Mouse (Mus musculus) kidney, adult 9 months (tissue): ENCODE measurements around the gene Polr3a.

Experiments
- DNase-seq: peaks from one replicate; pipeline ENCODE4 v3.0.0; 2022

Polr3a gene

DNA sequence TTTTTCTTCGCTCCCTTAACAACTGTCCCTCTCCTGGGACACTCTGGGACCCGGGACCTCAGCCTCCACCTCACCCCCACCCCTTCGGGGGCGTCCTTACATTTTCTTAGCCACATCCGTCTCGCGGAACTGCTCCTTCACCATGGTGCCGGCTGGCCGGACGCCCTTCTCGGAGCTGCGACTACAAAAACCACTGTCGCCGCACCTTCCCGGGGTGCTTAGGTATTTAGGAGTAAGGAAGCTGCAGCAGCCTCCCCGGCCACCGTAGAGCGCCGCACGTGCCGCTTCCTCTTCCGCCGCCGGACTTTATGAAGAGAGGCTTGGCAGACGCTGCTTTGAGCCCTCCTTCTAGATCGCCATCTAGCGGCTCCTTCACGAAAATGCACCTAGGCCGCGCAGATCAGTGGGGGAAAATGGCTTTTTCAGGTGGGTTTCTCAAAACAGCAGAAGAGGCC lies at the start of gene Polr3a, which contains the start of gene Rps24:
Gene Polr3a (minus strand): TSS at position 286 of the 455 bp plus-strand sequence.
Gene Rps24 (plus strand): TSS at position 353 of the 455 bp plus-strand sequence.
- peak; percentile 96 for DNase-seq

DNA sequence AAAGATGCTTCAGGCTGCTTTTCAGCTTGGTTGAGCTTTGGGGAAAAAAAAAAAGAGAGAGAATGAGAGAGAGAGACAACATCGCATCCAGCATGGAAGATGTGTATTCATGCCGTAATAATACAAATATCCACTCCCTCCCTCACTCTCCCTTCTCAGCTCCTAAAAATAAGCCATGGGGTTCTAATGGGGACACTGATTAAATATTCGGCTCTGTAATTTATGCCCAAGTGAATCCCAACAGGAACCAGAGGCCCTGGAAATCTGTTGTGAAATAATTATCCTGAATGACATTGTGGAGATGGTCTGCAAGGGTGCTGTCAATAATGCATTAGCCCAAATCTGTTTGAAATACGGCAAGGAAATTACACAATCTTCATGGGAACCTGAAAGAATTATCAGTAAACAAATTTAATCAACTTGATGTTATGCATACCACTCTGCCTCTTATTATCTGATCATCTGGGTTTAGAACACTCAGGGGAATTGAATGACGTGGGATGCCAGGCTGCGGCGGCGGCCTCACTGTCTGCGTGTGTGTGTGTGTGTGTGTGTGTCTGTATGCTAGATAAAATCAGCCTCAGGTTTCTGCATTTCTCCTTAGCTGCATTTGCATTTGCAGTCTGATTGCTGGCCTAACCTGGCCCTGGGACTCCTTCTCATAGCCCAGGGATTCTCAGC lies 48.1 kb upstream of the Polr3a start:
- no peak for DNase-seq

DNA sequence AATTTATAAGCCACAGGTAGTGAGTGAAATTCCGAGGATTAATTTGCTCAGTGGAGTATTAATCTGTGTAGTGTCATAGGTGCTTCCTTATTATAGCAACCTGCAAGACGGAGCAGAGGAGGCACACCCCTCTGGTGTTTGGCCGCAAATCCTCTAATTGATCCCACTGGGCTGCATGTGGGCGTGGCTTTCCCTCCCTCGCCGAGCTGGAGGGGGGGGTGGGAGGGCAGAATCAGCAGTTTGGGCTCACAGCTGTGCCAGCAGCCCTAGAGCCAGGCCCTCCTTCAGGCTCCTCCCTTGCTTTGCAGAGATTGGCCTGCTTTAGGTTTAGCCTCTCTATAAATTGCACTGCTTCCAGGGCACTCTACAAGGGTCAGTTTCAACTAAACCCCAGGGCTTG lies 43.4 kb upstream of the Polr3a start:
- no peak for DNase-seq

DNA sequence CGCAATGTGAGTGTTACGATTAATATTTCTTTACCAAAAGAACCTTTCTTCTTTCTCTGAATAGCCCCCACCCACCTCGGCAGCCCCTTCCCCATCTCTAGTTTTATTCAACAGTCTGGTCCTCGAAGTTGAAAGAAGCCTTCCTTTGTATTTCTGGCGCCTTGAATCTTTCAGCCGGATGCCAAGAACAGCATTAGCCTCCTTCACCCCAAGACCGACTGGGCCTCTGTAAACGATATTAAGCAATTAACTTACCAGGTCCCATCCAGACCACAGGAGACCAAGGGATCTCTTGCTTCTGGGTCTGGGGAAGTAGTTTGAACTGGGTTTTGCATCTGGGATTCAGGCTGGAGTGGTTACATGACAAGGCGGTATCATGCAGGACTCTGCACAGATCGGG lies 39.6 kb upstream of the Polr3a start:
- no peak for DNase-seq

DNA sequence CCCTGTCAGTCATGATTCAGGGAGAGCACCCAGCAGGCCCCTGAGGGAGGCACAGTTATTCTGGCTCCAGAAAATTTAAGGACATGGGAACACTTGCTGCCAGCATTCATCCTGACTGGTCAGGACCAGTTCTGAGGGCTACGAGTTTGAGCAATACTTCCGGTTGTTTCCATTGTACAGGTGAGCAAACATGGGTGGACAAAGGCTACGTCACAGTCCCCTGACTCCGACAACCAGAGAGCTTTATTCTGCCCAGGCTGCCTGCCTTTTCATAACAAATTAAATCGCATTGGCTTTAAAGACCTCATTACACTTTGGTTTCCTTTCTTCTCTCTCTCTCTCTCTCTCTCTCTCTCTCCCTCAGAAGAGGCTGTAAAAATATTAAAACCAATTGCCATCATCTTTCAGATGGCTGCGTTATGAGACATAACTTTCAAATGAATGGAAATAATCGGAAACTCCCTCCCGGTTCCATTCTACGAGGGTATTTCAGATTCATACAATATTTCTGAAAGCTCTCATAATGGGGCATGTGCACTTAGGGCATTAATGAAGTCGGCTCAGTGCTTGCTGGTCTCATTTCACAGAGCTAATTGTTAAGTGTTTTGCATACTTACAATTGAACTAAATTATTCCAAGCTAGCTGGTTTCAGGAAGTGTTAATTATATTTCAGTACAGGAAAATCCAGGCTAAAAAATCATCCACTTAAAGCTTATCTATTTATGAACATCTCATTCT lies 39.0 kb upstream of the Polr3a start:
- DNase-seq: no peak

DNA sequence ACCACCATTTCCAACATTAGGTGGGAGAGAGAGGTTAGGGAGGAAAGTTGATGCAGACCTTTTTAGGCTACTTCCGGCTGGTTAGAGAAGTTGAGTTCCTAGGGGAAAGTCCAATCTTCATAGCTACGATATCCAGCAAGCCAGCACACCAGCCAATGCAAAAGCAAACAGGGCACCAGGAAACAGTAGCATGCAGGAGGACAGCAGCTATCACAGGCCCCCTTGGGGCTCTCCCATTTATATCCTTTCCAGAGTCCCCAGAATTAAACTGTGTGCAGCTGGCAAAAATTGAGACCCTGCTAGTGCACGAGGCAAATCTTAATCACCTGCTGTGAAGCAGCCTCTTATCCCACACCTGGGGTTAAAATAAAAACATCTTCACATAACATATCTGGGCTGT lies 38.3 kb upstream of the Polr3a start:
- no peak for DNase-seq

DNA sequence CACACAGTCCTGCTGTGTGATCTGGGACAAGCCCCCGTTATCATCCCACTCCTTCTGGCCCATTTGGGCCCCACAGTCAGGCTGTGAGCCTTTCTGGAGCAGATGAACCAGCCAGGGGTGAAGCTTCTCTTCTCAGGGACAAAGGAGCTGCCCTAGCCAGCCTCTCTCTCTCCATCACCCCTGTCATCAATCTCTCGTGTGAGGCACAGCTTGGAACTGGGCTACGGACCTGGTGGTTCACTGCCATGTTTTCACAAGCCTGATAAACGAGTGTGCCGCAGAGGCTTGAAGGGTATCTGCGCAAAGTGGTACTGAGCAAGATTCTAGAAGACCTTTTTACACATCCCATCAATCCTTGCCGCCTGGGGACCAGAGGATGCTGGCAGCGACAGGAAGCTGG lies 34.7 kb upstream of the Polr3a start:
- no peak for DNase-seq

DNA sequence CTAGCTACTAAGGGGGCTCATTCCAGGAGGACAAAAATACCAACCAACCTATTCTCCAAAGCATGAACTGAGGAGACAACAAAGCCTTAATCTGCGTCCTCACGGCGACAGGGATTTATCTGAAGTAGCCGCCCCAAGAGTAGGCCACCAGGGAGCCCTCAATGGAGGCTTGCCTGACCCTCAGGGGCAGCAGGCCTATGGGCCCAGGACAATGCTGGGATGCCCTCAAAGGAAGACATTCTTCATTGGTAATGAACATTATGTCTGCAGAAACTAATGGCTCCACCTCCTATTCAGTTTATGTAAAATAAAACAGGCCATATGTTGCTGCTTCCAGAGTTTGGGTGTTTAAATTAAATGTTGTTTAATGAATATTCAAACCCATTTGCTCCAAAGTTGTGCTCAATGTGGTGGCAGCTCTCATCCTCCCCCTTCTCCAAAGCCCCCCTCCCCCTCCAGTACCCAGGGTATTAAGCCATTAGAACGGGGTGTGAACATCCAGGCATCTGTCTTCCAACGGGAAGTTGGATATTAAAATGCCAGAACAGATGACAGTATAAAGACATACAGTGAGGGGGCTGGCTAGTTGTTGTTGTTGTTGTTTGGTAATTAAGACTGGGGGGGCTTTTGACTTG lies 25.8 kb upstream of the Polr3a start:
- DNase-seq: no peak

DNA sequence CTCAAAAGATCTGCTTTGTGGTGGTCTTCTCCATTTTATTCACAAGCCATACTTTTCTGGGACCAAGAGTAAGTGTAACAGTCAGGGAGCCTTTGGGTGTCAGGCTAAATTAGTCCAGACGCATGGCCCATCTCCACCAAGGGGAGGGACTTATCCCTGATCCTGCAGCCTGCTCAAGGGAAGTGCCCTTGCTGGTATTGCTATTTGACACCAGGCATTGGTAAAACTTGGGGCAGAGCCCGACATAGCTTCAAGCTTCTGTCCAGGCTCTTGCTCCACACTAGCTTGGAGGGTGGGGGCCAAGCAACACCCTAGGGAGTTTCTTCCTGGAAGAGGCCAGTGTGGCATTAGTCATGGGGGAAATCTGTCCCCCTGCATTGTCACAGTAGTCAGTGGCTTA lies 23.8 kb upstream of the Polr3a start:
- no peak for DNase-seq

DNA sequence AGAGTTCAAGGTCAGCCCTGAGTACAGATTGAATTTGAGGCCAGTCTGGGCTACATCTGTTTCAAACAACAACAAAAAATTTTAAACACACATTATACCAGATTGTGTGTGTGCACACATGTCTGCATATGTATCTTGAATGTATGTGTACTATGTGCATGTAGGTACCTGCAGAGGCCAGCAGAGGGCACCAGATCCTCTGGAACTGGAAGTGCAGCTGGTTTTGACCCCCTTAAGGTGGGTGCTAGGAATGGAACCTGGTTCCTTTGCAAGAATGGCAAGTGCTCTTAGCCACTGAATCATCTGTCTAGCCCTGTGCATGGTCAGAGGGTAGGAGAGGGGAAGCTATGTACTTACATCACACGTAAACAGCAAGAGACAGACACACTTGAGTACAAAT lies 23.4 kb upstream of the Polr3a start:
- no peak for DNase-seq

DNA sequence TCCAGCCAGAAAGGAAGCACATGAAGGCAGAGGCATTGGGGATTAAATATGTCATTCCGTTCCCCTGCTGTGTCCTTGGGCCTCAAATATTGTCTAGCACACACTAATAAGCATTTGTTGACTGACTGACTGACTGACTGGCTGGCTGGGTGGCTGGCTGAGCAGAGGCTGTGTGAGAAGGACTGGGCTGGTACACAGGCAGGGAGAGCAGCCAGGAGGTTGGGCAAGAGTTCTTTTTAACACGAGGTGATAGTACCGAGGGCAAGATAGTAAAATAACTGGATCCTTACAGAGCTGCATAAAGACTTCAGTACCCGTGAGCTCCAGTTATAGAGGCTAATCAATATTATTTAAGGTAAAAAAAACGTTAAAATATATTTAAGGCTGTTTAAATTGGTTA lies 22.7 kb upstream of the Polr3a start:
- DNase-seq: no peak

DNA sequence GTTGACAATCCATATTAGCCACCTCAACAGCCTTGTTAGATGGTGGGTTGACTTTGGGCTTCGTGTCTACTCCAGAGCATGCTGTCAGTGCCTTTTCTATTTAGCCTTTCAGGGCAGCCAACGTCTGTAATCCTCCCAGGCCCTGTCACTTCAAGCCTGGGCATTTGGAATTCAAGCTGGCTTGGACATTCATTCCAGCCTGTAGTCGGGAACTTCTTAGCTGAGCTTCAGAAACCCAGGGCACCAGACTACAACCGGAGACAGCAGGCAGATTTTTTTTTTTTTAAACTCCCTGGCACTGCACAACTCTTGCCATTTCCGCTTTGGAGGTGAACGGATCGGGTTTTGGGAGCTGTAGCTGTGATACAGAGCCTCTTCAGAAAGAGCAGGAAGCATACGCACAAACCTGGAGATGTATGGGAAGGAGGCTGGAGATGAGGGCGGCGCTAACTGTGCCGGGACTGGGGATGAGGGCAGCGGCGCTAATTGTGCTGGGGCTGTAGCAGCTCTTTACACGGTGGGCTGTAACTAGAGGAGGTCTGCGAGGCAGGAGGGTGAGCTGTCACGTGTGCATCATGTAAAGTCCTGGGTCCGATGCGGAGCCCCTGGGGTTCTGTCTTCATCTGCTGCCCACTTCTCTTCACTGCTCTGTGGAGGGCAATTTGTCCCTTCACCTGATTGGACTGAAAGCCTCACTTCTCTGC lies 21.4 kb upstream of the Polr3a start:
- no peak for DNase-seq

DNA sequence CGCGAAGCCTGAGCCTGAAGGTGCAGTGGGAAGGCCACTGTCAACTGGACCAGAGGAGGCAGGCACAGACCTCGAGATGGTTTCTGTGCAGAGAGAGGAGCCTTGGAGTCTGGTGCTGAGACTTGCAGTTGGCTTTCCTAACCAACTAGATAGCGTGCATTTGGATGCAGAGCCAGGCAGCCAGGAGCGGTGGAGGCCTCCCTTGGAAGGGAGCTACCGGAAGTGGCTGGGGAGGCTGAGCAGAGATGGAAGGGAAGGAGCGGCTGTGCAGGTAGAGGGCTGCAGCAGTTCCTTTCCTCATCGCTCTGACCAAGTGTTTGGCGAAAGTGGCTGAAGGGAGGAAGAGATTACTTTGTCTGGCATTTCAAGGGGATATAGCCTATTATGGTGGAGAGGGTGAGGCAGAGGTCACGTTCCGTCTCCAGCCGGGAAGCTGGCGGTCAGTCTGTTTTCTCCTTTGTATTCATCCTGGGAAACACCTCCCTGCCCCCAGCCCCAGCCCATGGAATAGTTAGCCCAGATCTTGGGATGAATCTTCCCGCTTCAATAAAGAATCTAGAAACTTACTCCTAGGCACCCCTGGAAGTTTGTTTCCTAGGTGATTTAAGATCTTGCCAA lies 20.7 kb upstream of the Polr3a start:
- DNase-seq: no peak

DNA sequence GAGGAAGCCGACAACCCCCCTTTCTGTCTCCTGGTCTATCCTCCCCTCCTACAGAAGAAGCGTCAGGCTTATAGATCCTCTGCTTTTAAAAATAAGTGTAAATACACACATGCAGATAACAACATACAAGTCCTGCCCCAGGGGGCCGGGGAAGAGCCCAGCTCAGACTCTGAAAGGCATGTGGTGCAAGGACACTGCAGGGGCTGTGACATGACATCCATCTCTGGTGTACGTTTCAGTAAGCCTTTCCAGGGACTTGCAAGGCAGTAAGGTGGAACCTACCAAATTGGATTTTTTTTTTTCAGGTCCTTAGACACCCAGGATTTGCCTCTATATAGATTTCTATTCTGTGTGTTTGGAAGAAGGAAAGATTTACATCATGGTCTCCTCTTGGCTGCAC lies 14.4 kb upstream of the Polr3a start:
- no peak for DNase-seq

DNA sequence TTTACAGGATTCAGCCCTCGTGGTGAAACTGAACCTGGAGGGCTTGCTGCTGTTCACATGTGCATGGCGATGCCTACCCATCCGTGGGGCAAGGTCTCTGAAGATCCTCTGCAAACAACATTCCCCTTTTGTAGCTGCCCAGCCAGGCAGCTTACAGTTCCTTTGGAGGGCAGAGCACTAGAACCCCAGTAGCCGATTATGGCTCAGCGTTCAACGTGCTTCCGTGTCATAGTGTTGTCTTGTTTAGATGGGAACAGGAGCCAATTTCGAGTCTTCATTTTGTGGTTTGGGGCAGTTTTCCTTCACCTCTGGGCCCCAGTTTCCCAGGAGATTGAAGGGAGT lies 14.0 kb upstream of the Polr3a start:
- DNase-seq: no peak

DNA sequence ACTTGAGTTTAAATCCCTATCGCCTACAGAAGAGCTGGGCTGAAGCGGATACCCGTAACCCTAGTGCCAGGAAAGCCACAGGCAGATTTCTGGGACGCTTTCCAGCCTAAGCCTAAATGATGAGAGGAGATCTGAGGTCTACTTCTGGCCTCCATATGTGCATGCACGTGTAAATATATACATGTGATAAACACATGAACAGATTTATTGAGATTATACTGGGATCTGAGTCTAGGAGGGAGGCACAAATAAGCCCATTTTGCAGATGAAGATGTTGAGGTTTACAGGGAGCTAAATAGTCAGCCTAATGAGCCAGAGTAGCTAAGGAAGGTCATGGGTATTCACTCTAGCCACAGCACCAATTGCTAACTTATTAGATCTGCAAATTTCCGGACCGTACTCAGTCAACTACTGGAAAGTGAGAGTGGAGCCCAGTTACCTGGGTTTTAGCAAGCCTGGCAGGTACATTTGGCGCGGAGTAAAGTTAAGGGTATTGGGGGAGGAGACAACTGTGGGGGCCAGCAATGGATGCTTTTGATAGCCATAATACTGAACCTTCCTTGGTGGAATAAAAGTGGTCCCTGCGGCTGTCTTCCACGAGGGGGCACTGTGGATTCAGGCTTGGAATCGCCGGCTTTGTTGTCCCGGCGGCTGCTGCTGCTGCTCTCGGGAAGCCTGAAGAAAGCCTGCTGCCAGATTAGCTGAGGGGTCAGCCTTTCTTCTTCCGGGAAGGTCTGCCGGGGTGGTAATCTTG lies 13.4 kb upstream of the Polr3a start:
- DNase-seq: peak; percentile 78

DNA sequence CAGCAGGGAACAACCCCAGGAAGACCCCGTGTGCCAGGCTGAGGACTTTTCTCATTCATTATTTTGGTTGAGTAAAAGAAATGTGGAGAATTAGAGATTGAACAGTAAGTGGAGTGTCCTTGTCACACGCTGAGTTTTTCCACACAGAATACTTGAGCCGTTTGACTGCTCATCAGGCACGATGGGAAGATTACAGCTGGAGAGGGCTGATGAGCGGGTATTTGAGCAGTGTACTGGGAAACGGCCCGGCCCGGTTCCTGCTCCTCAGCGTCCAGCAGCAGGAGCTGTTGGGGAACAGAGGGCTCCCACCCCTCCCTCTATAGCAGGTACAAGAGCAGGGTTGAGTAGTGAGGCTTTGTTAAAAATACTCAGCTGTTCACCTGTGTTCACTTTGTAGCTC lies 12.6 kb upstream of the Polr3a start:
- no peak for DNase-seq

DNA sequence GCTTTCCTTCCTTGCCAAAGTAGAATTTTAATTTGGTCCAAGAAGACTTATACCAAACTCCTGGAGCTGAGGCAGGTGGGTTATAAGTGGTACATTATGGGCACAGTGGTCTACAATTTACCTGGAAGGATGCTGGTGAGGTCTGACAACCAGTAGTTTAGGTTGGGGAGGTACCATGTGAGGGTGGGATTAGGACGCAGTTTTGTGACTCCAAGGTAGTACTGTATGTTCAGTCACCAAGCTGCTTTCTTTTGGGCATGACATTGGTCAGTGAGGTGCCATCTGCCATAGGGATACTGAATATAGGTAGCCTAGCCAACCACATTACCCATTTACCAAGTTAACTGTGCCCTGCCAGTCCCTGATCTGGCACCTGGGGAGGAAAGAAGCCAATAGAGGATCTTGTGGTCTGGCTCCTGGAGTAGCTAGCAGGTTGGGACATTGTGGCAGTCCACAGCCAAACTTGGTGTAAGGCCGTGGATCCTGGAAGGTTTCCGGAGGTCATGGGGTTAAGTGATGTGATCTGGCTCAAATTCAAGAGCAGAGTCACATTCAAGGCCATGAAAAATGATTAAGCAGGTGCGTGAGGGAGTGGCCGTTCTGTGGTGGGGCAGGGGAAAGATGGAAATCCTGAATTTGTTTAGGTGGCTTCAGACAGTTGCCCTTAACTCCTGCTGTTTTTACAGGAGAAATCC lies 11.8 kb upstream of the Polr3a start:
- no peak for DNase-seq

DNA sequence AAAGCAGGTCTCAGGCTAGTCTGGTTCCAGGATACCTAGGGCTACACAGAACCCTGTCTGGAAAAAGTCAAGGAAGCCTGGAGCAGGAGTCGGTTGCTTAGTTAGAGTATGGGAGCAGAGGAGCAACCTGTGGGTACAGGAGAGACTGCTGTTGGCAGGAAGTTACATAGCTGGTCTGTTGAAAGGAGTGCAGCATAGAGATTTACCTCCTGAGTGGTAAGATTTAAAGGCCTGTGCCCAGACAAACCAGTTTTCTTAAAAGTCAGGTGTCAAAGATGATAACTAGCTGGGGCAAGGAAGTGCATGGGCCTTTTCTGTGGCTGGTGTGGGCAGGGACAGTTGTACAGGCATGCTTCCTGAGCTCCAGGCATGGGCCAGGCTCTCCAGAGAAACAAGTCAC lies 10.6 kb upstream of the Polr3a start:
- no peak for DNase-seq

DNA sequence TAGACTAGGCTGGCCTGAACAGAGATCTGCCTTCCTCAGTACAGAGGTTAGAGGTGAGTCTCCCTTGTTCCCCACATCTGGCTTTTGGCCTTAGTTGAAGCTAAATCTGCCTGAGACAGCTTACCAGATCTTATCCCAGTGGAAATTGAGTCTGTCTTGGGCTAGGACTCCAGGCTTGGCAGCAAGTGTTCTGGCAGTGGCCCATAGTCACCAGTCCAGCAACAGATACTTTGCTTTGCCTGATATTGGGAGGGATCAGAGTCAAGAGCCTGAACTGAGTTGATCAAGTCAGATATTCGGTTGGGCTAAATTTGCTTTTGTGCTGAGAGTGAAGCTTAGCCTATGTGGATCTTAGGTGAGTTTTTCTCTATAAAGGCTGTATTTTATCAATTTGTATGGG lies 9.6 kb upstream of the Polr3a start:
- no peak for DNase-seq

DNA sequence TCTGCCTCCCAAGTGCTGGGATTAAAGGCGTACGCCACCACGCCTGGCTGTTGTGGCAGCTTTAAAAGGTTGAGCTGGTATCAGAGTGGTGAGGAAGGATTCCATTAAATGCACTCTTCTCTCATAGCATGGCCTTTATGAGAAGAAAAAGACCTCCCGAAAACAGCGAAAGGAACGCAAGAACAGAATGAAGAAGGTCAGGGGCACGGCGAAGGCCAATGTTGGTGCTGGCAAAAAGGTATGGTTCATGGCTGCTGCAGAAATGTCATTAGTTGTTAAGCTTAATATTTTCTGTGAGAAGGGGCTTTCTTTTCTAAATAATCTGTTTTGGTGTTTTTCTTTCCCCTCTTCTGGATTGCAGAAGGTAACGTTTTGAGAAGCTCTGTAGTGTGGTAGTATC lies 6.4 kb upstream of the Polr3a start:
- no peak for DNase-seq
